Mouse (Mus musculus) forebrain, postnatal 0 days (tissue): ENCODE results near the gene Spg11. TPM values are rescaled to one million over a fixed set of nuclear protein-coding genes. Genes with fewer than 3 reads are reported as not detected.

Experiments
- ATAC-seq: fragments of 200-750 bp; cut with Nextera tagmentation; 2 replicates; pipeline ENCODE4 v1.8.0; 2017; ENCODE audit warnings: mild to moderate bottlenecking, moderate library complexity
- DNase-seq: peaks from one replicate; pipeline ENCODE4 v3.0.0-alpha.2; 2015
- H3K27ac ChIP-seq: fragments of 300-500 bp; sonication (generic); 2 replicates; pipeline ENCODE4 v1.5.1; 2014; ENCODE audit warnings: low read depth, mild to moderate bottlenecking, antibody characterized with exemption, low read length, moderate library complexity, mixed read lengths
- H3K27me3 ChIP-seq: fragments of 300-500 bp; sonication (generic); 2 replicates; pipeline ENCODE4 v1.6.1; 2014; ENCODE audit warnings: mild to moderate bottlenecking, low read length, mixed read lengths; ENCODE audit not compliant: insufficient read depth
- H3K36me3 ChIP-seq: fragments of 300-500 bp; sonication (generic); 2 replicates; pipeline ENCODE4 v1.6.1; 2014; ENCODE audit warnings: mild to moderate bottlenecking, moderate library complexity; ENCODE audit not compliant: insufficient read depth
- H3K4me1 ChIP-seq: fragments of 300-500 bp; sonication (generic); 2 replicates; pipeline ENCODE4 v1.6.1; 2014; ENCODE audit warnings: antibody characterized with exemption; ENCODE audit not compliant: insufficient read depth
- H3K4me2 ChIP-seq: fragments of 300-500 bp; sonication (generic); 2 replicates; pipeline ENCODE4 v1.6.1; 2014; ENCODE audit warnings: low read depth, mild to moderate bottlenecking, moderate library complexity
- H3K4me3 ChIP-seq: fragments of 300-500 bp; sonication (generic); 2 replicates; pipeline ENCODE4 v1.5.1; 2014; ENCODE audit warnings: low read depth, low read length, mixed read lengths
- H3K9ac ChIP-seq: fragments of 300-500 bp; sonication (generic); 2 replicates; pipeline ENCODE4 v1.6.1; 2014; ENCODE audit warnings: mild to moderate bottlenecking
- H3K9me3 ChIP-seq: fragments of 300-500 bp; sonication (generic); 2 replicates; pipeline ENCODE4 v1.6.1; 2016; ENCODE audit warnings: low read length
- CTCF ChIP-seq: sonication (generic); IDR thresholded peaks from 2 replicates; pipeline ENCODE4 v1.5.1; 2016; ENCODE audit warnings: antibody characterized with exemption, control low read depth, low read depth
- WGBS: fragments of 180-500 bp; shearing (Covaris S2); extraction: QIAGEN DNeasy Blood & Tissue Kit; methylation state at CpG from one replicate; pipeline ENCODE4 v1.1.7; 2014; 5-methylcytosine and 5-hydroxymethylcytosine counted together
- polyA plus RNA-seq: library from polyadenylated mRNA; unstranded; fragments of >200 nt; fragmentation: Nextera tagmentation; extraction: Ambion mirVana; gene quantifications from 2 replicates; pipeline ENCODE4 v1.2.1, GENCODE M21; 2015
- total RNA-seq: library from RNA; depleted of rRNA; stranded (reverse); fragments of >200 nt; gene quantifications from 2 replicates; pipeline ENCODE4 v1.2.3, GENCODE M21; 2014

Gene Spg11
- total and polyA plus RNA-seq, 2 experiments from 2014 or later, result 4.5 to 22.7 TPM

DNA sequence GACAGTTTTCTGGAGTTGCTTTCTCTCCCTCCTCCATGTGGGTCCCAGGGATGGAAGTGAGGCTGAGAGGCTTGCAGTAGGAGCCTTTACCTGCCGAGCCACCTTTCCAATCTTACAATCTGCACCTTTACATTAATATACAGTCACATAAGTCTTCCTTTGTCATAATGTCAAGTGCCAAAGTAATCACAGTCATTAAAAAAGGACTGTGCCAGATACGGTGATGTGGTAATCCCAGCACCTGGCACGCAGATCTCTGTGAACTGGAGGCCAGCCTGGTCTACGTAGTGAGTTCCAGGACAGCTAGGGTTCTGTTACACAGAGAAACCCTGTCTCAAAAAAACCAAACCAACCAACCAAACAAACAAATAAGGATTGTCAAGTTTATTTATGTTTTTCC, 24.3 kb downstream of the Spg11 start:
- DNase-seq (no peak), ATAC-seq (no peak)
- no peak overlapping the region for H3K27ac ChIP-seq
- WGBS, result 88% methylated on average over 4 of the region's 4 CpGs
- no peaks in the 10 kb centered on the region for H3K4me1 ChIP-seq
- no peak overlapping the region for H3K4me3 ChIP-seq
- no peaks in the 10 kb centered on the region for H3K27me3 ChIP-seq
- no peak for TF ChIP-seq CTCF
- no peak overlapping the region for H3K4me2 ChIP-seq
- H3K36me3 ChIP-seq, result peaks cover 69% of the 10 kb centered on the region
- H3K9ac ChIP-seq, result no peak overlapping the region
- no peaks in the 10 kb centered on the region for H3K9me3 ChIP-seq

DNA sequence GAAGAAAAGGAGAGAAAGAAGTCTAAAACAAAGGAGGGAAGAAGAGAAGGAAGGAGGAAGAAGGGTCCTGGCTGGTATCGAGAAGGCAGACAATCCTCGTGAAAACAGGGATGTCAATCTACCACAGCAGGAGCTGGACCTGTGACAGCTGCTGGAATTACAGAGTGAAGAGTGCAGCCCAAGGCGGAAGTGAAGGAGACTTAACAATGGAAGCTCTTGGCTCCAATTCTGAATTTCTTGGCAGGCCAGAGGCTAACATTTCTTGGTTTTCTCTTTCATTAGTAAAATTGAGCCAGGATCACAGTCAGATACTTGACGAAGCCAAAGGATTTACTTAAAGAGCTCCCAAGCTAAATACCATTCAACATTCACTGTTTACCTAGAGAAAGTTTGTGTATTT, 31.7 kb downstream of the Spg11 start:
- 38% methylated on average over 4 of the region's 4 CpGs for WGBS
- Histone ChIP-seq H3K9ac (no peak overlapping the region), H3K9me3 (no peaks in the 10 kb centered on the region), H3K36me3 (peaks cover 70% of the 10 kb centered on the region), H3K27ac (no peak overlapping the region), H3K4me2 (no peak overlapping the region), H3K27me3 (no peaks in the 10 kb centered on the region), H3K4me3 (no peak overlapping the region), H3K4me1 (no peaks in the 10 kb centered on the region)
- ATAC-seq (no peak), DNase-seq (peak; percentile 25)
- TF ChIP-seq CTCF, result no peak

GRCm38 (mm10) chr2:122081728-122082456, 36.3 kb downstream of the Spg11 start:
- Histone ChIP-seq H3K9me3 (no peaks in the 10 kb centered on the region), H3K4me1 (no peaks in the 10 kb centered on the region), H3K27ac (no peak overlapping the region), H3K4me2 (no peak overlapping the region), H3K4me3 (no peak overlapping the region), H3K9ac (no peak overlapping the region), H3K36me3 (peaks cover 53% of the 10 kb centered on the region), H3K27me3 (no peaks in the 10 kb centered on the region)
- TF ChIP-seq CTCF, result no peak
- 30% methylated on average over 7 of the region's 7 CpGs for WGBS
- DNase-seq (peak; percentile 19), ATAC-seq (no peak)

GRCm38 (mm10) chr2:122069922-122070321, 48.3 kb downstream of the Spg11 start:
- ATAC-seq (no peak), DNase-seq (peak; percentile 32)
- peaks cover 42% of the 10 kb centered on the region for H3K36me3 ChIP-seq
- no peak overlapping the region for H3K9ac ChIP-seq
- no peaks in the 10 kb centered on the region for H3K27me3 ChIP-seq
- no peak overlapping the region for H3K4me2 ChIP-seq
- no peak overlapping the region for H3K4me3 ChIP-seq
- H3K27ac ChIP-seq, result no peak overlapping the region
- 39% methylated on average over 5 of the region's 5 CpGs for WGBS
- H3K9me3 ChIP-seq, result no peaks in the 10 kb centered on the region
- TF ChIP-seq CTCF, result peak; percentile 72
- H3K4me1 ChIP-seq, result no peaks in the 10 kb centered on the region

DNA sequence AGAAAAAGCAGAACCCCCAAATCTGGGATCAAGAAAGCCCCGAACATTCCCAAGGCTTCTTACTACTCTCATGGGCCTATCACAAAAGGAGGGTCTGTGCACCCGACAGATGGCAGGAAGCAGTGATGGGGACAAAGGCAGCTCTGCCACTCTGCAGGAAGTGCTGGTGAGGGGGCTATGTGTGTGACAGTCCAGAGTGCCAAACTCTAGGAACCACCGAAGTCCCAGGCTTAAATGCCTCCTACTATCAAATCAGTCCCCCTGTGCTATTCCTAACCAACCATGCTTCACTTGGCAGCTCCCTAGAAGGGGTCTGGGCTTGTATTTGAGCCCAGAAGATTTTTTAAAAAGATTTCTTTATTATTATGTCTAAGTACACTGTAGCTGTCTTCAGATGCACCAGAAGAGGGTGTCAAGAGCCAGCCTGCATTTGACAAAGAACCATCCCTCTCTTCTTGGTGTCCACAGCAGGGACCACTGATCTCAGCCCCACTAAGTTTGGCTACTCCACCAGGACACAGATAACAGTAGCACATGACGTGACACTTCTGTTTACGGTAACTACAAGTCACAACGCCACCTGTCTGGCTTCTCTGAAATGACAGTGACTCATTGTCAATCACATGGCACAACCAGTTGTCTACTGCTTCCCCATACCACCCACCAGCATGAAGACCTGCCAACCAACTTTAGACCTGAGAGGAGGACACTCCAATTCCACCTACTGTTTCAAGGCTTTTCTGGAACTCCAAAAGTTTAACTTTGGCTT, 48.9 kb downstream of the Spg11 start:
- 86% methylated on average over 6 of the region's 6 CpGs for WGBS
- Histone ChIP-seq H3K4me2 (no peak overlapping the region), H3K4me1 (no peaks in the 10 kb centered on the region), H3K36me3 (peaks cover 39% of the 10 kb centered on the region), H3K27me3 (no peaks in the 10 kb centered on the region), H3K9me3 (no peaks in the 10 kb centered on the region), H3K9ac (no peak overlapping the region), H3K27ac (no peak overlapping the region), H3K4me3 (no peak overlapping the region)
- DNase-seq, result no peak
- TF ChIP-seq CTCF, result no peak
- no peak for ATAC-seq

GRCm38 (mm10) chr2:122066241-122066640, 51.9 kb downstream of the Spg11 start:
- Histone ChIP-seq H3K4me1 (no peaks in the 10 kb centered on the region), H3K27ac (no peak overlapping the region), H3K4me2 (no peak overlapping the region), H3K9me3 (no peaks in the 10 kb centered on the region), H3K36me3 (peaks cover 25% of the 10 kb centered on the region), H3K27me3 (no peaks in the 10 kb centered on the region), H3K4me3 (no peak overlapping the region), H3K9ac (no peak overlapping the region)
- 87% methylated on average over 8 of the region's 8 CpGs for WGBS
- ATAC-seq (no peak), DNase-seq (no peak)
- TF ChIP-seq CTCF, result no peak
